Mouse (Mus musculus) layer of hippocampus, adult 2 months (tissue): ENCODE results near the gene Ferd3l. TPM values are rescaled to one million over a fixed set of nuclear protein-coding genes. Genes with fewer than 3 reads are reported as not detected.

Experiments used
- DNase-seq, 2 experiments: peaks; one replicate each; pipeline ENCODE4 v3.0.0; 2022; ENCODE audit warnings: low spot score in 2 of 2
- H3K27ac ChIP-seq: fragments of 200-600 bp; 2 replicates; pipeline ENCODE4 v1.8.1; 2022
- H3K4me3 ChIP-seq: fragments of 200-600 bp; 2 replicates; pipeline ENCODE4 v1.8.1; 2022; ENCODE audit warnings: mild to moderate bottlenecking
- CTCF ChIP-seq: fragments of 200-600 bp; conservative IDR thresholded peaks from 2 replicates; pipeline ENCODE4 v1.8.1; 2022; ENCODE audit warnings: antibody characterized with exemption, mild to moderate bottlenecking, moderate library complexity
- total RNA-seq, 2 experiments: library from RNA; stranded (reverse); gene quantifications; 2 replicates each; pipeline ENCODE4 v1.2.3; 2021

Ferd3l gene
- total RNA-seq, 2 experiments from 2014 or later: not detected

GRCm38 (mm10) chr12:33968041-33968897 is 40.0 kb downstream of the Ferd3l start:
- DNase-seq: no peak
- H3K27ac ChIP-seq: no peak overlapping the region
- H3K4me3 ChIP-seq: no peak overlapping the region
- no peak for TF ChIP-seq CTCF

DNA sequence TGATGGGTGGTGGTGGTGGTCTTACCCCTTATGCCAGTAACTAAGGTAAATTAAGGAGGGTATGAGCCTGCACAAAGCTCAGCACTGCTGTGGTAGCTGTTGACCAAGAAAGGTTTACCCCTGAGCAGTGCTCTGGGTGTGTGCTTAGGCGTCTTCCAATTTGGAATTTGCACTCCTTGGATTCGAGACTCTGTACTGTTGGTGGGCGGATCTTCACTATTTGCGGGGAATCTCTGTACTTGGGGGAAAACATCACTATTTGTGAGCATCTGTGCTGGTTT is 40.6 kb downstream of the Ferd3l start:
- no peak for TF ChIP-seq CTCF
- DNase-seq: no peak
- no peak overlapping the region for H3K27ac ChIP-seq
- H3K4me3 ChIP-seq: no peak overlapping the region

Other genes starting within 250 kb of the Ferd3l start
- 1 to 10 TPM; 1.6 TPM for gene Twist1, start 29.2 kb downstream of the Ferd3l start, total RNA-seq